Comparison of ENCODE assay signal across 15 mouse cellular contexts in the genomic region with DNA sequence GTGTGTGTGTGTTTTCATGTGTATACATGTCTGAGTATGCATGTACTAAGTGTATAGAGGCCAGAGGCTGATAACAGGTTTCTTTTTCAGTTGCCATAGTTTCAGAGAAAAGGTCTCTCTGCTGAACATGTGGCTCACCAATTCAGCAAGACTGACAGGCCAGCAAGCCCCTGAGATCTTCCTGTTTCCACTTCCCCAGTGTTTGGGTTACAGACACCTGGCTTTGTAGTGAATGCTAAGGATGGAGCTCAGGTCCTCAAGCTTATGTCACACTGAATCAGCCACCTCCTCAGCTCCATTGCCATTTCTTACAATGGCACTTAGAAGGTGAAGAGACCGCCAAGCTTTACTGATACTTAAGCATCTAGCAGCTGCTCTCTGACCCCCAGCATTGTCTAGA. TPM values are rescaled to one million over a fixed set of nuclear protein-coding genes. Genes with fewer than 3 reads are reported as not detected.
"Had no signal": no experiment of that assay in that cellular context is flagged by ENCODE, and none has a peak within 500 bp of the region (broad histone marks: within the 10 kb centered on the region; RNA-seq: fewer than 3 reads in every experiment).

No protein-coding gene starts in this region.

- H3K4me3 ChIP-seq: layer of hippocampus, adult 2 months; limb, embryonic 12.5 days; midbrain, embryonic 10.5 days; myocyte; neural tube, embryonic 15.5 days had no signal

- ATAC-seq: intestine, postnatal 0 days; lung, postnatal 0 days had no signal

- H3K4me2 ChIP-seq: limb, embryonic 12.5 days; neural tube, embryonic 15.5 days had no signal

- H3K27me3 ChIP-seq: limb, embryonic 12.5 days; neural tube, embryonic 15.5 days had no signal

- H3K27ac ChIP-seq: kidney, postnatal 0 days; layer of hippocampus, adult 2 months; limb, embryonic 12.5 days; midbrain, embryonic 10.5 days; neural tube, embryonic 15.5 days; stomach, postnatal 0 days had no signal

- H3K9ac ChIP-seq: limb, embryonic 12.5 days; neural tube, embryonic 15.5 days had no signal

- H3K4me1 ChIP-seq: limb, embryonic 12.5 days; midbrain, embryonic 10.5 days had no signal

- DNase-seq: kidney, adult 8-10 months; kidney, postnatal 36 days; lung, adult 2 months; lung, postnatal 36 days; midbrain, embryonic 14.5 days; thymus, postnatal 4 days had no signal

- H3K9me3 ChIP-seq: limb, embryonic 12.5 days; midbrain, embryonic 10.5 days; neural tube, embryonic 15.5 days had no signal

RNA-seq across cellular contexts. Expression of a gene that starts 54.3 kb away (rescaled TPM):
- polyA plus RNA-seq: myocyte had no signal
